Mouse (Mus musculus) heart, adult 8-10 months (tissue): ENCODE results near the gene Camk2n2. TPM values are rescaled to one million over a fixed set of nuclear protein-coding genes. Genes with fewer than 3 reads are reported as not detected.
A peak's percentile ranks its signal among the peaks of the same experiment; 100 is the strongest.
"Not testable (repeated sequence)": the region's sequence is repeated elsewhere in the genome, so short reads cannot be mapped to it uniquely, and the experiment has no call there.

Experiments
- DNase-seq: peaks from one replicate; pipeline ENCODE4 v3.0.0; 2022; ENCODE audit warnings: low spot score
- total RNA-seq, 4 experiments: library from RNA; stranded (reverse); gene quantifications; 2 replicates each; pipeline ENCODE4 v1.2.4; 2022

Camk2n2 gene
- 1 to 10 TPM in 3 of 4 experiments, under 1 TPM in 1; 0.79 to 1.7 (median 1.3) TPM for total RNA-seq

DNA sequence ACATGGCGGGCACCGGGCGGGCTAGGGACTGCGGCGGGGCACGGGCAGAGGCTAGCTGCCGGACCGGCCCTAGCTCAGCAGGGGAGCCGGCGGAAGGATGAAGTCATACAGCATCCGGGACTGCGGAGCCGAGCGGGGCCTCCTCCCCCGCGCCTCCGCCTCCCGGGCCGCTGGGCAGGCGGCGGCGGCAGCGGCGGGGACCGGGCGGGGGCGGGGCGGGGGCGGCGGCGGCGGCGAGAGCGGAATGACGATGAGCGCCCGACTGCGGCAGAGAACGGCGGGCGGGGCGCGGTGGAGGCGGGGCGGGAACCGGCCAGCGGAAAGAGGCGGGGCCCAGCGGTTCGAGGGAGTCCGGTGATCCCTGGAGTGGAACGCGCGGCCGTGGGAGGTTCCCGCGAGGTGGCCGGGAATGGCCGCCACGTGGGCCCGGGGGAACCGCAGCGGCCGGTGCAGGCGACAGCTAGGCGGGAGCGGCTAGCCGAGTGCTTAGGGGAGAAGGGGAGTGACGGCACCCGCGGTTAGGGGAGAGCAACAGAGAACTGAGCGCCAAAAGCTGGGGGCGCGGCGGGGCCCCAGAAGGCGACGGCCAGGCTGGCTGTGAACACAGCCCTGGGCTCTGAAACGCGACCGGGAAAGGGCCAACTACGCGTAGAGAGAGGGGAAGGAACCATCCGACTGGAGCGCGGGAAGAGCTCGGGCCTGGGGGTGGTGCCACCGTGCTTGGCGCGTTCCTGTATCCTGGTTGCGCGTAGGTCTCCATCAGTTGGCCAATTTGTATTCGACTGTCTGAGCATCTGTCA lies at the start of gene Camk2n2:
Gene Camk2n2, minus strand, starts transcription at position 97 of the 800 bp plus-strand sequence.
- DNase-seq, result peak; percentile 40

DNA sequence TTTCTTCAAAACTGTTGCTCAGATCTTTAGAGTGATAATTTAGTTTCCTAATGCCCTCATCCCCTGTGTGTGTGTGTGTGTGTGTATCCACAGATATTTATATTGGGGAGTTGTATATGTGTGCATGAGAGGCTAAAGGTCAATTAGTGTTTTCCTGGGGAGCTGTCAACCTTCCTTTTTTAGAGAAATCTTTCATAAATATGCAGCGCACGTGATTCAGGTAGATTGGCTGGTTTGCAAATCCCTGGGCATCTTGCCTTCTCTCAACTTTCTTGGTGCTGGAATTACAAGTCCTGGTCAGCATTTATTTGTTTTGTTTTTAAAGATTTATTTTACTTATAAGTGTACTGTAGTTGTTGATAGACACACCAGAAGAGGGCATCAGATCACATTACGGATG lies 49.2 kb upstream of the Camk2n2 start:
- no peak for DNase-seq

DNA sequence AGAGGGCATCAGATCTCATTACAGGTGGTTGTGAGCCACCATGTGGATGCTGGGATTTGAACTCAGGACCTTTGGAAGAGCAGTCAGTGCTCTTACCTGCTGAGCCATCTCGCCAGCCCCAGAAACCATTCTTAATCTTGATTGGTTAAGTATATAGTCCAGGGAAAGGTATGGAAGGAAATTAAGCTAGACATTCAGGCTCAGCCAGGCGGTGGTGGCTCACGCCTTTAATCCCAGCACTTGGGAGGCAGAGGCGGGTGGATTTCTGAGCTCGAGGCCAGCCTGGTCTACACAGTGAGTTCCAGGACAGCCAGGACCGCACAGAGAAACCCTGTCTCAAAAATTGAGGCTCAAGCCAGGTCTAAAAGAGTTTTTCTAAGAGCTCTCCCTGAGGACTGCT lies 46.9 kb upstream of the Camk2n2 start, which contains the start of gene Eif4g1:
Gene Eif4g1, plus strand, starts transcription at position 301 of the 400 bp plus-strand sequence.
- DNase-seq, result not testable (repeated sequence)

DNA sequence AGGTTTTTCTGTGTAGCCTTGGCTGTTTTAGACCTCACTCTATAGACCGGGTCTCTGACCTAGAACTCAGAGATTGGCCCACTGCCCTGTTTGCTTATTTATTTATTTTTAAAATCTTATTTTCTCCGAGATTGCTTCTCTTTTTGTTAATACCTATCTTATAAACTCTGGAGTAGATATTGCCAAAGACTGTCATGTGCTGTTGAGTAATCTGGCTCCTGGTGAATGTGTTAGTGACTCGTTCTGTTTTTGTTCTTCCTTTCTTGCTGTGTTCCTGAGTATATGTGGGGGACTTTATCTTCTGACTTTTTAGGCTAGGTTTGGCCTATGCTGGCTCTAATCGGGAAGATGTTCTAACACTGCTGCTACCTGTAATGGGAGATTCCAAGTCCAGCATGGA lies 36.6 kb upstream of the Camk2n2 start:
- DNase-seq, result no peak

DNA sequence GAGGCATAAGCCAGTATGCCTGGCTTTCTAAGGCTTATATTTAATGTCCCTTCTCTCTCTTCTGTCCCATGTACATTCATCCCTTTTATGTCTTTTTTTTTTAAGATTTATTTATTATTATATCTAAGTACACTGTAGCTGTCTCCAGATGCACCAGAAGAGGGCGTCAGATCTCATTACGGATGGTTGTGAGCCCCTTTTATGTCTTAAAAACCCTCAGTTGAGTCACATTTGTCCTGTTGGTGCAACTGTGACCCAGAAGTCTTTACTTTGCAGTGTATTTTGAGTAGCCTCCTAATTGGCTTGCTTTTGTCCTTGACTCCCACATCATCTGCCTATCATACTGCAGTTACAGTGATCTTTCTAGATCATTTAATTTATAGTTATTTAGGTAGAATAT lies 32.2 kb upstream of the Camk2n2 start:
- no peak for DNase-seq

DNA sequence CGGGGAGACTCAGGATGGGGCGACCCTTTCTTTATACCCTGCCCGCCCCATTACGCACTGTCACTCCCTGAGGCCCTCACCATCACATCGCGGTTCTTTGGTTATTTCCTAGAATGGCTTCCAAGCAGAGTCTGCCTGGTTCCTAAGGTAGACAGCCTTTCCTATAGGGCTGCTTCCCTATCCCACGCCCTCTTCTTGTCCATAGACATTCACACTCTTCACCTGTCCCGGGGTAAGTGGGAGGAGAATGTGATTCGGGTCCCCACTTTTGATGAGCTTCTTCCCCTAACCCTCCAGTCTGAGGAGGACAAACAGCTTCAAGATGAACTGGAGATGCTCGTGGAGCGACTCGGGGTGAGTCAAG lies 30.8 kb upstream of the Camk2n2 start:
- DNase-seq, result no peak

DNA sequence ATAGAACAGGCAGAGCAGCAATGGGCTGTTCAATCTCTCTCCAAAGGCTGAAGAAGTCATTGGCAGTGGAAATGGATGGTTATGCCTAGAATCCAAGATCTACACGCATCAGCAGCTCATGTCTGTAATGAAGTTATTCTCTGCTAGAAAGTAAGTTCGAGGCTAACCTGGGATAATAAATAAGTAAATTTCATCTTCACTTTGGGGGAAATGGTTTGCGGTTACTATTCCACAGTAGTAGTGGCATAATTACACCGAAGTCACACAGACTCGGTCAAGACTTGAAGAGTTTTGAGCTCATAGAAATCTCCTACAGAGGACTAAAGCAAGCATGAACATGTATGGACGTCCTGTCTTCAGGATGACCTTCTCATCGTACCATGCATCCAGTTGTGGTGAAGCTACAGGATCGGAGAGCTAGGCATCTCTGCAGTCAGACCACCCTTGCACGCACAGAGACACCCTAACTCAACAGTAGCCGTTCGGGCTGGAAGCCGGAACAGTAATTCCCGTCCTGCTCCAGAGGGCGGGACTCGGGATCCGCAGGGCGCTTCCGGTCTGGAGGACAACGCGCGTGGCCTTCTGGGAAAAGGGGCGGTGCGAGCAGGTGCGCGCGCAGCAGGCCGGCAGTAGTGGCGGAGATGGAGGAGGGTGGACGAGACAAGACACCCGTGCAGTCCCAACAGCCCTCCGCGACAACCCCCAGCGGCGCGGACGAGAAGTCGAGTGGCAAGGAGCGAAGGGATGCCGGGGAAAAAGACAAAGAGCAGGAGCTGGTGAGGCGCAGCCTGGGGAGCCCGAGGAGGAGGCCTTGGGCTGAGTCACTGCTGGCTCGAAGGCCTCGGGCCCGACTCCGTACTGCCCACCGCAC lies 30.2 kb upstream of the Camk2n2 start, which contains the start of gene Psmd2:
Gene Psmd2, plus strand, starts transcription at position 577 of the 871 bp plus-strand sequence.
- DNase-seq, result peak; percentile 98

DNA sequence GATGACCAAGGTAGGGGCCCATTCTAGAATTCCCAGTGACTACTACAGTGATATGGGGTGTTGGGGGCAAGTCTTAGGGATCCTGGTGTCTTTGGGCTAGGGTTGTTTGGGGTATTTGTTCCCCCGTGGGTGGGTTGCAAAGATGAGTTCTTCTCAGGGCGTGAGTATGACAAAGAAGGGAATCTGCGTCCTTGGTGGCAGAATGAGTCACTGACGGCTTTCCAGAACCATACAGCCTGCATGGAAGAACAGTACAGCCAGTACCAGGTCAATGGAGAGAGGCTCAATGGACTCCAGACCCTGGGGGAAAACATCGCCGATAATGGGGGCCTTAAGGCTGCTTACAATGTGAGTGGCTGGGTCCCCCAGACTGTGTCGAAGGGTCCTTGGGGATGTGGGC lies 22.8 kb upstream of the Camk2n2 start:
- no peak for DNase-seq

DNA sequence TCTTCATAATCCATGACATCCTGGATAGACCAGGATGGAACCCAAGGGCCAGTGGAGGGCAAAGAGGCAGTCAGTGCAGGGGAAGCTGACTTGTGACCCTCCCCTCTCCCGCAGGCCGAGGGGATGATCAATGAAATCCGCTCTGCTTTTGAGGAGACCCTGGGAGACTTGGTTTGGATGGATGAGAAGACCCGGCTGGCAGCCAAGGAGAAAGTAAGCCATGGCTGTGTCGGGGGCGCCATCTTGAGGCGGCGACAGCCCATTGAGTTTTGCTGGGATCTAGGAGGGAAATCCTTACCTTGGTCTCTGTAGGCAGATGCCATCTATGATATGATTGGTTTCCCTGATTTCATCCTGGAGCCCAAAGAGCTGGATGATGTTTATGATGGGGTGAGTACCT lies 21.1 kb upstream of the Camk2n2 start:
- peak; percentile 67 for DNase-seq

DNA sequence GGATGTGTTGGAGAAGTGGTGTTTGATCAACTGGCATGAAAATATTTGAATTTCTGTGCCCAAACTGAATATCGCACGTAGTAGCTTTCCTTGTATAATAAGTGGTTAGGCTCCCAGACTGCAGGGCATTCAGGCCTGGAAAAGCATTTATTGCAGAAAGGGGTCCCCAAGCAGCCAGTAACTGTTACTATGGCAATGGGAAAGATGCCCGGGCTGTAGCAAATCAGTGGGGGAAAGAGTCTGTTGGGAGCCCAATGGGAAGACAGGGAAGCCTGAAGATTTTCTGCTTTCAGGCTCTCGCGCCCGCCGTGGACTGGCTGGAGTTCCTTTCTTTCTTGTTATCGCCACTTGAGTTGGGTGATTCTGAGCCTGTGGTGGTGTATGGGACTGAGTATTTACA lies 17.3 kb upstream of the Camk2n2 start:
- DNase-seq, result no peak

DNA sequence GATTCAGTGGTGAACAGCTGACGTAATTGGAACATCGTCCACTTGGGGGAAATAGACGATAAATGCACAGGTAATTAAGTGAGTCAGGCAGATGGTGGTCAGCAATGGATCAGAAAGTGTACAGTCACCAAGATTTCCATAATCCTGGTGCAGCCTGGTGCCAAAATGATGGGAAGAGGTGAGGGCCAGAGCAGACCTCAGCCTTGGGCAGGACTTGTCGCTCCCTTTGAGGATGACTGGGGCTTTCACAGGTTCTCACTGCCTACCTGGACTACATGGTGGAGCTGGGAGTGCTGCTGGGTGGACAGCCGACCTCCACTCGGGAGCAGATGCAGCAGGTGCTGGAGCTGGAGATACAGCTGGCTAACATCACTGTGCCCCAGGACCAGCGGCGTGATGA lies 16.3 kb upstream of the Camk2n2 start:
- no peak for DNase-seq

DNA sequence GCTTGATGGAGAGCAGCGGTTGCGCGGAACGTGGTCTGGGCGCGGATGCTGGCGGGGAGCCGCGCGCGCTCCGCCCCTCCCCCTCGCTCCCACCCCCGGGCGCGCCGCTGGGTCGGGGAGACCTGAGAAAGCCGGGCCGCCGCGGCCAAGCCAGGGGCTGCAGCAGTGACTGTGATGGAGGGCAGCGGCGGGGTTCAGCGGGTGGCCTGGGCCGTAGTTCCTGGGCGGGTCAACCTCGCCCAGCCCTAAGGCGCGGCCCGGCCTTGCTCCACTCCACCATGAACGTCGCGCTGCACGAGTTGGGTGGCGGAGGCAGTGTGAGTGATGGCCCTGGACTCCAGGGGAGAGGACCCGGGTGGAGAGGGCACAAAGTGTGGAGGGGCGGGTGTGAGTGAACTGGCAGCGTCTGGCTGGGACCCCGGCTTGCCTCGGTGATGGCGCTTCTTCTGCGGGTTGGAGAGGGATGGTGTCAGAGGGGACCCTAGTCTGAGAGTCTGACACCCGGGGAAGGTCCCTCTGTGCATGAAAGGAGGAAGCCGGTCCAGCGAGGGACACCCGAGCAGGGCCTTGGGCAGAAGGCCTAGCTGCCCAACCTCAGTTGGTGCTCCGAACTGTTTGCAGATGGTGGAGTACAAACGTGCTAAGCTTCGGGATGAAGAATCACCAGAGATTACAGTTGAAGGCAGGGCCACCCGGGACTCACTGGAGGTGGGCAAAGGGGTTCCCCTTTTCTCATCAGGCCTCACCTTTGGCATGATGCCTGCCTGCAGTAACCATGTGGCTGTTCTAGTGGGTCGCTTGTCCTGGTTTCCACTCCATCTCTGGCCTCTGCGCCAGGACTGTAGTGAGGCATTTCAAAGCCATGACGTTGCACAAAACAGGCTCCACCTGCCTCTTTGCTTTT lies 8.9 kb upstream of the Camk2n2 start, which contains the start of gene Ece2:
Gene Ece2, plus strand, starts transcription at position 98 of the 904 bp plus-strand sequence.
- DNase-seq, result no peak

DNA sequence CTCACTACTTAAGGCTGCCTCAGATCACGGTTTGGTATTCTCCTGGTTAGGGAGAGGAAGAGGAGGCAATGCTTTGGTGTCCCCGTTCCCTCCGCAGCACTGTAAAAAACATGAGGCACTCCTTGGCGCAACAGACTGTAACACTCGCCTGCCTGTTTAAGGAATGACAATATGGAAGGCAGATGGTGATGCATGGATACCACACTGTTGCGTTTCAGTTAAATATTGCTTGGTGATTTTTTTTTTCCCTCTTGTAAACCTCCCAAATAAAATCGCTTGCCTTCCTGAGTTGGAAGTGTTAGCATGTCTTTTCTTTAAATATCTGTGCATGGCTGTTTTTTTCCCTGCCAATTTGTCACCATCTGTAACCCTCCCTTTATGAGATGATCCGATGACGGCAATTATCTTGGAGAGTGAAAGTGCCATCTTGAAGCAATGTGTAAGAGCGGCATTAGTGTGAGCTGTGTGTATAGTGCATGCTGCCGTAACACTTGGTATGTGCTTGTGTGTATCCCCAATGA lies 7.8 kb upstream of the Camk2n2 start:
- DNase-seq, result no peak

DNA sequence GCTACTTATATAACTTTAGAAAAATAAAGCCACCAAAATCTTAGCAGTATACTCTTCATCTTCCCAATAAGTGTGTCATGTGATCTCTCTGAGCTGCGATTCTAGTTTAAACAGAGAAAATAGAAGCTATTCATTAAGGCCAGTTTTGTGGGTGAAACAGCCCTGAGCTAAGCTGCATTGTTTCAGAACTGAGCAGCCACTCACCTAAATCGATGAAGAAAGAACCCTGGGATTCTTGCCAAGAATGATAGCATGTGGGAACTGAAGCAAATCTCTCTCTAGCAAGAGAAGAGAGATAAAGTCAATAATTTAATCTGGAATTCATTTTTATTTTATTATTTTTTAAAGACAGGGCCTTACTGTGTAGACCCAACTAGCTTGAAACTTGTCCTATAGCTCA lies 2.1 kb upstream of the Camk2n2 start:
- DNase-seq, result no peak

DNA sequence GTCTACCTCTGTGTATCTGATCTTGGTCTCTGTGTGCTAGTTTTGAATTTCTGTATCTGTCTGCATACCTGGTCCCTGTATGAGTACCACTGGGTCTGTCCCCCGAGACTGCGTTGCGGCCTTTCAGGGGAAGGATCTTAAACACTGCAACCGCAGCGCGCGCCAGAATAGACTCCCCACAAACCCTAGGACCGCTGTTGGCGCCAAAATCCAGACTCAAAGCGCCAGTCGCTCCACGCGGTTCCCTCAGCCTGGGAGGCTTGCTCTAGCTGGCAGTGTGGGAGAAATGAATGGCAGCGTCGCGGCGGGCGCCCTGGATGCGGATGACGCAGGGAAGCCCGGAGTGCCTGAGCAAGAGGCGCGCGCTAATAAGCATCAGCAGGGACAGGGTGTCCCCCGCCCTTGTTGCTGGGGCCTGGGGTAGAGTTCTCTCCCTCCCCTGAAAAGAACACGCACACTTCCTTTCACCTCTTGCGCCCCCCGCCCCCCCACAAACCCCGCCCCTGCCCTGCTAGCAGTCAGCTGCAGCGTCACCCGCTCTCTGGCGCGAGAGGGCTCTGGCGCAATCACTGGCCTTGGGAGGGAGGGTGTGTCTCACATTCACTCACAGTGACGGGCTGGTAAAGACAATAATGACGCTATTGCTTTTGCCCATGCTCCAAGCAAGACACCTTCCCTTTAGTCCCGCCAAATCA lies 1.1 kb upstream of the Camk2n2 start:
- peak; percentile 41 for DNase-seq

DNA sequence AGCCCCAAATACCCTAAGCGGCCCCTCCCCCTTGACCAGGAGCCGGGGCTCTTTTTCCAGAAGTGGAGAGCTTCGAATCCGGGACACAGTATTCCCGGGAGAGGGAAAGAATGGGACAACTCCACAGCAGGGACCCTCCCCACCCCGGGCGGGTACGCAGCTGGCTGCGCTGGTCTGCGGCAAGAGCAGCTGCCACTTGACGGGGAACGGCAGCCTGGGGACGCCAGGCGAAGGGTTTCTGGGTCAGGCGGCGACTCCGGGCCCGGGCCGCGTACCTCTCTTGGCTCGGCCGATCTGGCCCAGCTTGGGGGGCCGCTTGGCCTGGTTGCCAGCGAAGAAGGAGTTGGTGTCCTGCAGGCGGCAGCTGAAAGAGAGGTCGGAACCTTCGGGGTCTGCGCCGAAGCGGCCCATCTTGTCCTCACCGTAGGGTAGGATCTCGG lies 316 bp downstream of the Camk2n2 start:
- no peak for DNase-seq

DNA sequence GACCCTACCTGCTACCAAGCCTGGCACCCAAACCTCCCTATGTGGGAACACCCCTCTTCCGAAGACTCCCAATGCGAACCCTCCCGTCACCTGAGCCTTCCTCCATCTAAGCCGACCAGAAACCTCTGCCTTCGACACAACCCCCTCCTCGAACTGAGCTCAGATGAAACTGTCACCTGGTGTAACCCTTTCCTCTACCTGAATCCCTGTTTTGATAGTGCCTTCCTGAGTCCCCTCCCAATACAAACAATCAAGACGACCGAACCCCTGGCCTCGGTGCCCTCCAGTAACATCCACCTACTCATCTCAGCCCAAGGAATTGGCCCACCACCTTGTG lies 720 bp downstream of the Camk2n2 start:
- DNase-seq, result no peak

DNA sequence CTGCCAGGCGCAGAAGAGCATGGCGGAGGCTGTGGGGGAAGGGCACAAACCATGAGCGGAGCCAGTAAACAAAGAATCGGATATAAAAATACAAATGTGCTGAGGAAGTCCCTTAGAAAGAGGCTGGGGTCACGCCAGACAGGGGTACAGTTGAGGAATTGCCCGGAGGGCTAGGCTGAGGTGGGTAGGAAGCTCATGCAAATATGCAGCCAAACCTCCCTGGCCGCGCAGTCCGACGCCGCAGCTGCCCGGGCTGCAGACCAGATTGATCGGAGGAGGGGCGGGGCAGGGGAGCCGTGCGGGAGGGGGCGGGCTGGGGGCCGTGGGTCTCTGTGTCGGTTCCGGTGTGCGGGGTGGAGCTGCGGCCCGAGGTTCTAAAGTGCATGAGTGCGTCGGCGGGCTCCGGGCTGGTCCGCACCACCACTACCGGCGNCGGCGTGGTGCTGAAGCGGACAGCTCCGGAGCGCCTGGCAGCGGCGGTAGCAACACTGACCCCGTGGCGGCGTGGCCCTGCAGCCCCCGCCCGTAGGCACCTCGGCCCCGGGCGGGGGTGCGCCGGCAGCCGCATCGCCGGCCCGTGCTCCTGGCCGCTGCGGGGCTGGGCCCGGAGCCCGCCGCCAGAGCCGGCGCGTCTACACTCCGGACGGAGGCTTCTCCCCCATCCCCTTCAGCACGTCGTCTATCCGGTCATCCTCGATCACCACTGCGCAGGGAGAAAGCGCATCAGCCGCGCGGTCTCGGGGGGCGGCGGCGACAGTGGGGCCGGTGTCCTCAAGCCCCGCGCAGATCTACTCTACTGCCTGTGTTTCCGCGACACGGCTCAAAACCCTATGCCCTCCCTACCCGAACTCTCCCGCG lies 1.3 kb downstream of the Camk2n2 start:
- no peak for DNase-seq

DNA sequence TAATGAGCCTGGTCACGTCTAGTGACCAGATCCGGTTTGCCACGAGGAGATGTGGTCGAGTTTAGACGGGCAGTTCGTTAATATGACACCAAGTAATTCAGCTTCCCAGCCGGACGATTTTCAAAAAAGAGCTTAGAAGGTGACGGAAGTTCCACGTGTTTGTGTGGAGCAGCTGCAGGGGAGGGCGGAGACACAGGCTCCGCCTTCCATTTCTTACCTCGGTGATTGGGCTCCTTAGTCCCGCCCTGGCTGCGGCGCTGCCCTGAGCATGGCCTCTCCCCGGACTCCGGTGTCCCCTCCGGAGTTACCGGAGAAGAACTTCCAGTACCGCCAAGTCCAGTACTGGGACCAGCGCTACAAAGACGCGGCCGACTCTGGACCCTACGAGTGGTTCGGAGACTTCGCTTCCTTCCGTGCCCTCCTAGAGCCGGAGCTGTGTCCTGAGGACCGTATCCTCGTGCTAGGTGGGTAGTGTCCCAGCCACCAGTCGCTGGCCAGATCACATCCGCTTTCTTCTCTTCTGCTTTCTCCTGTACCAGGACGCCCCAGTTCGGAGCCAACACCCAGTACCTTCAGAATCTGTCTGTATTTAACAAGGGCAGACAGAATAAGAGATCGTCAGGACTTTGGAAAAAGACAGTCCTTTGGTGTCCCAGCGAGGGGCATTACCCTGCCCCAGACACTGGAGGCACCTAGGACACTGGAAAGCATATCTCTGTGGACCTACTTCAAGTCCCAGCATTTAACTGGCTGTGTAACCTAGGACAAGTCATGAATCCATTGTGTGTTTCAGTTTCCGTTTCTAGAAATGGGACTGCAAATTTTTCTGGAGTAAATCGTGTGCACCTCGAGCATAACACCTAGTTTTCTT lies 9.5 kb downstream of the Camk2n2 start, which contains the start of the genes Eef1akmt4, Gm49333 and Alg3:
Gene Eef1akmt4, plus strand, starts transcription at position 237 of the 871 bp plus-strand sequence.
Gene Gm49333, plus strand, starts transcription at position 254 of the 871 bp plus-strand sequence.
Gene Alg3, minus strand, starts transcription at position 379 of the 871 bp plus-strand sequence.
- DNase-seq, result peak; percentile 88
